Mouse (Mus musculus): ENCODE results near the gene Kif9. TPM values are rescaled to one million over a fixed set of nuclear protein-coding genes. Genes with fewer than 3 reads are reported as not detected.

Gene Kif9
- 1.4 and 1.5 TPM in 2 replicates for polyA plus RNA-seq (2016; fragmentation: Nextera tagmentation; extraction: Ambion mirVana)

DNA sequence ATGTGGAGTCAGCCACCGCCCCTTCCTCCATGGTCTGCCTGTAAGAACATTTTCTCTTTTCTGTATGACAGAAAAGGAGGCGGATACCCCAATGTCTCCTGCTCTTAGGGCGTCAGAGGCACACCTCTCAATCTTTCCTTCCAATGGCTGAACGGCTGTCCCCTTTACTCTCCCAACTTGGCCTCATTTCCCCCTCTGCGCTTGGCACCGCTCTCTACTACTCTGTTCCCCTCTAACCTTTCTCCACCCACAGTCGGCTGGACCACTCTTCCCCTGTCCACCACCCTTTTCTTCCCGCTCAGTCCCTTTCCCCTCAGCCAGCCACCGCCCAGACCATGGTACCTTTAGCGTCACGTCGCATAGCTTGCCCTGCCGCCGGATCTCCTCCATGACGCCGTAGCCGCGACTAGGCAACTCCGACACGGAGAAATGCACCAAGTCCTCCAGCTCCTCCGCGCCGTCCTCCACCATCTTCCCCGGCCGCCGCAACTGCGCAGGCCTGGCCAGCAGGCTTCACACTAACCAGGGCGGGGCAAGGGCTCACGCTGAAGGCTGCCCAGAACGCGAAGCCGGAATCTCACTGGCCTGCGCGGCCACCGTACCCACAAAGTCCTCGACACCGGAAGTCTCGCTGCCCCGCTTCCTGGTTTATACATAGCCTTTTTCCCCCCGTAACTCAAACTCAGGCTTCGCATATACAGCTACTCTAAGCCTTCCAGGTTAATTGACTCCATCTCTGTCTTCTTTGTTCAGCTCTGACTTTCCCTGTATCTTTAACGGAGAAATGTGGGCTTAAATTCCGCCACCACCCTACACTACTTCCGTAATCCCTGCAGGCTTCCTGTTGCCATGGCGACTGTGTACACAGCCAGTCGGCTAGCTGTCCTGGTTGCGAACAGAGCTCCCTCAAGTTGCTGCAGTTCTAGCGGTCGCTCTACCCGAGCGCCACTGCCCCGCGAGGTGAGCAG is at the start of gene Kif9, which contains the start of gene Klhl18:
TSS of gene Kif9 (plus strand) at position 835 of the 968 bp plus-strand sequence.
TSS of gene Klhl18 (minus strand) at position 571 of the 968 bp plus-strand sequence.
- no peaks in the 10 kb centered on the region for H3K9me3 ChIP-seq
- H3K27me3 ChIP-seq = no peaks in the 10 kb centered on the region; the same call in 1 of the 2 replicates
- peaks cover 10% of the 10 kb centered on the region for H3K4me1 ChIP-seq
- under 1% methylated on average over 53 of the region's 53 CpGs for WGBS
- H3K27ac ChIP-seq = peak within 1 kb of the TSS; percentile 83
- H3K4me3 ChIP-seq = peak within 1 kb of the TSS; percentile 67
- peak within 1 kb of the TSS; percentile 80 for H3K4me2 ChIP-seq (replicated peaks)
- no peaks in the 10 kb centered on the region; the same call in 1 of the 2 replicates for H3K36me3 ChIP-seq
- peak within 1 kb of the TSS; percentile 71 for H3K9ac ChIP-seq
- ATAC-seq (ENCODE audit: insufficient number of reproducible peaks, insufficient read depth, low FRiP score, low TSS enrichment) = peak; percentile 97

DNA sequence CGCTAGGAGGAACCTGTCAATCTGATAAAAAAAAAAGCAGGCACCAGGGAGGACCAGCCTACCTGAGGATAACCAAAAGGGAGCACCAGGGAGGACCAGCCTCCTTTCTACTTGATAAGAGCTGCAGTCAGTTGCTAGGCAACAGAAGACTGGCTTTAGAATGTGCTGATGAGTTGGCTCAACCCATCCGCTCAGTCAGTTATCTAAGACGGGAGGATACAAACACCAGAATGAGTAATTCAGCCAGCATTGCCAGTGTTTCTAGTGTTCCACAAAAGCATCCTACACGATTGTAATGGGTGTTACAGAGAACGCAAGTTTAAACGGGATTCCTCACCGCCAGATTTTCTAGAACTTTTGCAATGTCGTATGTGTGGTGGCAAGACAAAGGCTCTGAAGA is 45.5 kb upstream of the Kif9 start:
- Histone ChIP-seq H3K9ac (no peak overlapping the region), H3K4me2 (replicated peaks) (no peak overlapping the region), H3K27me3 (no peaks in the 10 kb centered on the region), H3K36me3 (peaks cover 53% of the 10 kb centered on the region), H3K4me1 (no peaks in the 10 kb centered on the region), H3K4me3 (no peak overlapping the region), H3K9me3 (no peaks in the 10 kb centered on the region), H3K27ac (no peak overlapping the region)
- WGBS = 88% methylated on average over 8 of the region's 8 CpGs
- ATAC-seq (ENCODE audit: insufficient number of reproducible peaks, insufficient read depth, low FRiP score, low TSS enrichment) = no peak

DNA sequence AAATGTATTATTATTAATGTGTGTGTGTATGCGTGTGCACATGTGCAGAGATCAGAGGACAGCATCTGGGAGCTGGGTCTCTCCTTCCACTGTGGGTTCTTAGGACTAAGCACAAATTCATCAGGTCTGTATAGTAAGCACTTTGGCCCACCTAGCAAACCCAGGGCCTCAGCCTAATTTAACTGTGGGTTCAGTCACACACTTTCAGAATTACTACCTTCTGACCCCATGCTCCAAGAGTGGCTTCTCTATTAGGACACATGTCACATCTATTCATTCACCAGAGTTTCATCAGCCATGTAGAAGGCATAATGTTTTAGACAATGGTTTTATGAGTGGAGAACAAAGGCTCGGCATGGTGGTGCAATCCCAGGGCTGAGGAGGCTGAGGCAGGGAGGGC is 43.7 kb upstream of the Kif9 start:
- 97% methylated on average over 2 of the region's 2 CpGs for WGBS
- Histone ChIP-seq H3K9ac (no peak overlapping the region), H3K36me3 (peaks cover 52% of the 10 kb centered on the region), H3K27me3 (no peaks in the 10 kb centered on the region), H3K9me3 (no peaks in the 10 kb centered on the region), H3K4me2 (replicated peaks) (no peak overlapping the region), H3K4me1 (no peaks in the 10 kb centered on the region), H3K4me3 (no peak overlapping the region), H3K27ac (no peak overlapping the region)
- ATAC-seq (ENCODE audit: insufficient number of reproducible peaks, insufficient read depth, low FRiP score, low TSS enrichment) = no peak

DNA sequence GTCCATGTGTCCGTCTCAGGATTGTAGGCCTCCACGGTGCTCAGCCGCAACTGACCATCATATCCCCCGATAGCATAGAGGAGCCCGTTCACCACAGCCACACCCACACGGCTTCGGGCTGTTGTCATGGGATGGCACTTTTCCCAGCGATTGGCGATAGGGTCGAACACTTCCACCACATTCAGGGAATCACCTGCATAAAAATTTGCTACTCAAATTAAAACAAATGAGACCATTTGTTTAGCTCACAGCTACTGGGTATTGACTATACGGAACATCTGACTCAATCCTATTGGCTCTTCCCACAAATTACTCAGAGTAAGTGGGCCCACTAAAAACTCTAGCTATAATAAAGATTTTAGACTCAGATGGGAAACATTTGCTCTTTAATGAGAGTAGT is 40.7 kb upstream of the Kif9 start:
- H3K9ac ChIP-seq = no peak overlapping the region
- no peaks in the 10 kb centered on the region for H3K27me3 ChIP-seq
- 93% methylated on average over 11 of the region's 11 CpGs for WGBS
- peaks cover 32% of the 10 kb centered on the region for H3K36me3 ChIP-seq
- H3K9me3 ChIP-seq = no peaks in the 10 kb centered on the region
- ATAC-seq (ENCODE audit: insufficient number of reproducible peaks, insufficient read depth, low FRiP score, low TSS enrichment) = no peak
- H3K4me2 ChIP-seq (replicated peaks) = no peak overlapping the region
- H3K4me1 ChIP-seq = no peaks in the 10 kb centered on the region
- no peak overlapping the region for H3K27ac ChIP-seq
- H3K4me3 ChIP-seq = no peak overlapping the region

DNA sequence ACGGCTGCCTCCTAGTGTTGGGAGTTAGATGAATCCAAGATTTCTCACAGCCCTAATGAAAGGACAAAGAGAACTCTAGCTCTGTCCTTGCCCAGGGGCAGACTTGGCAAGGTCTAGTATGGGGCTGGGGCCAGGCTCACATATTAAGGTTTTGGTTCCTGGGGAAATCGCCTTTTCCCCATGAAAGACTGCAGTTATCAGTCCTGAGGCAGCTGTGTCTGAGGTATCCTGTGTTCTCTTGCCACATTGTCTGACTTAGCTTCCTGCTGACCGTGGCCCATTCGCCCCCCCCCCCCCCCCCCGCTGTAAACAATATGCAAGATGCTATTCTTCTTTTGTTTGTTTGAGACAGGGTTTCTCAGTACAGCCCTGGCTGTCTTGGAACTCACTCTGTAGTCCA is 36.7 kb upstream of the Kif9 start:
- Histone ChIP-seq H3K27ac (no peak overlapping the region), H3K9me3 (no peaks in the 10 kb centered on the region), H3K27me3 (no peaks in the 10 kb centered on the region), H3K36me3 (peaks cover 24% of the 10 kb centered on the region), H3K4me3 (no peak overlapping the region), H3K4me1 (no peaks in the 10 kb centered on the region), H3K9ac (no peak overlapping the region), H3K4me2 (replicated peaks) (no peak overlapping the region)
- ATAC-seq (ENCODE audit: insufficient number of reproducible peaks, insufficient read depth, low FRiP score, low TSS enrichment) = no peak
- 54% methylated on average over 4 of the region's 5 CpGs for WGBS

DNA sequence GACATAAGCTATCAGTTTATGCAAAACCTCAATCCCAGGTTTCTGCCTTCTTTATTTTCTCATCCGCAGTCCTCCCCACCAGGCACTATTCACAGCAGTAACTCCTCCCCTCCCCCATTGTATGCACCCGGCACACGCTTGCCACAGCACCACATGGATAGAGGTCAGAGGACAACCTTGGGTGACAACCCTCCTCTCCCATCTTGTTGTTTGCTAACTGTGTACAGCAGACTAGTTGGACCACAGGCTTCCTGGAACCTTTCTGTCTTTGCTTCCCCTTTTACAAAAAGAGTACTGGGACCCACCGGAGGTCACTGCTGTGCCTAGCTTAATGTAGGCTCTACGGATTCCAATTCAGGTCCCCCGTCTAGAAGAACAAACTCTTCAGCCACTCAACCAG is 36.2 kb upstream of the Kif9 start:
- Histone ChIP-seq H3K4me1 (no peaks in the 10 kb centered on the region), H3K9ac (no peak overlapping the region), H3K27ac (no peak overlapping the region), H3K36me3 (peaks cover 19% of the 10 kb centered on the region), H3K4me2 (replicated peaks) (no peak overlapping the region), H3K9me3 (no peaks in the 10 kb centered on the region), H3K4me3 (no peak overlapping the region), H3K27me3 (no peaks in the 10 kb centered on the region)
- ATAC-seq (ENCODE audit: insufficient number of reproducible peaks, insufficient read depth, low FRiP score, low TSS enrichment) = no peak
- 90% methylated on average over 6 of the region's 6 CpGs for WGBS

DNA sequence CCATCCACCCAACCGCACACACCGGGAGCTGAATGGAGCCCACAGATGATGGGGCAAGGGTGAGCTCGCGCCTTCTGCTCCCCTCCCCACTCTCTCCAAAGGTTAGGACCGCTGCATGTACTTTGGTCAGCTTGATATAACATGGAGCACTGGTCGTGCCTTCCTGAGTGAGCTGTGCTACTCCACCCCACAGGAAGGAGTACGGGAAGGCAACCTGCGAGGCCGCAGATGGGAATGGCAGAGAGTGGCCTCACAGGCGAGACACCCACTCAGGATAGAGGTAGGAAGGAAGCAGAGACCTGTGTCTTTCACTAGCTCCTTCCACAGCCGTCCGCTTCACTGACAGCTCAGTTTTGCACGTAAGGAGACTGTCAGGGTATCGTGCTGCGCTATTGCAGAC is 28.4 kb upstream of the Kif9 start:
- Histone ChIP-seq H3K9ac (no peak overlapping the region), H3K27me3 (no peaks in the 10 kb centered on the region), H3K4me2 (replicated peaks) (no peak overlapping the region), H3K27ac (no peak overlapping the region), H3K4me1 (peaks cover 4% of the 10 kb centered on the region), H3K9me3 (no peaks in the 10 kb centered on the region), H3K4me3 (no peak overlapping the region), H3K36me3 (peaks cover 12% of the 10 kb centered on the region; the same call in 1 of the 2 replicates)
- 82% methylated on average over 15 of the region's 15 CpGs for WGBS
- ATAC-seq (ENCODE audit: insufficient number of reproducible peaks, insufficient read depth, low FRiP score, low TSS enrichment) = peak; percentile 59; the same call in 1 of the 2 replicates

DNA sequence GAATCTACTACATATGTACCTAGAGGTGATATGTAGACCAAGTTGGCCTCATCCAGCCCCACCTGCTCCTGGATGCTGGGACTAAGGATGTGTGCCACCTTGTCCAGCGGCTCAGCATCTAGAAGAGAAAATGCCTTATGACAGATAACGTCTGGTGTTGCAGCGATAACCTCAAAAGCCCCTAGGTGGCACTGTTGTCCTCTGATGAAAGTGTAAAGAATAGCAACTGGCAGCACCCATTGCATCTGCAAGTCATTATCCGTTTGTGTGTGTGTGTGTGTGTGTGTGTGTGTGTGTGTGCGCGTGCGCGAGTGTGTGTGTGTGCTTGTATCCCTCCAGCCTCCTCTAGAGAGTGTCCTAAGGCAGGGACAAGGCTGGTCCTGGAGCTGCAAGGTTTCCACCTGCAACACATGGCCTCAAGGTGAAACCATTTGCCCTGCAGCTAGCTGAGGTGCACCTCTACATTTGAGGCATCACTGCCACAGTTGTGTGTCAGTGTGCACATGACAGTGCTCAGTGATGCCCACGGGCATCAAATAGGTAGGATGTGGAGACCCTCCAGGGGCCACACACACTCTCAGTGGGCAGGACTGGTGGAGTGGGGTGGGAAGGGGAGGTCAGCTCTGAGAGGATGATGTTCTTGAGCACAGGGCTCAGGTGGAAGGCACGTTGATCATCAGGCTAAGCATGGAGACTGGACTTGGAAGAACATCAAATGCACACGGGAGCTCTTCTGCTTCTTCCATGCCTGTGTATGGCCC is 27.7 kb upstream of the Kif9 start:
- Histone ChIP-seq H3K4me3 (no peak overlapping the region), H3K4me2 (replicated peaks) (no peak overlapping the region; the same call in 1 of the 2 replicates), H3K27ac (0 out of 2 replicates have a peak overlapping the region, but pooled peaks have one; percentile 7), H3K9ac (no peak overlapping the region), H3K36me3 (peaks cover 12% of the 10 kb centered on the region; the same call in 1 of the 2 replicates), H3K9me3 (no peaks in the 10 kb centered on the region), H3K27me3 (no peaks in the 10 kb centered on the region), H3K4me1 (peaks cover 4% of the 10 kb centered on the region)
- peak; percentile 82 for ATAC-seq (ENCODE audit: insufficient number of reproducible peaks, insufficient read depth, low FRiP score, low TSS enrichment)
- 22% methylated on average over 11 of the region's 11 CpGs for WGBS

DNA sequence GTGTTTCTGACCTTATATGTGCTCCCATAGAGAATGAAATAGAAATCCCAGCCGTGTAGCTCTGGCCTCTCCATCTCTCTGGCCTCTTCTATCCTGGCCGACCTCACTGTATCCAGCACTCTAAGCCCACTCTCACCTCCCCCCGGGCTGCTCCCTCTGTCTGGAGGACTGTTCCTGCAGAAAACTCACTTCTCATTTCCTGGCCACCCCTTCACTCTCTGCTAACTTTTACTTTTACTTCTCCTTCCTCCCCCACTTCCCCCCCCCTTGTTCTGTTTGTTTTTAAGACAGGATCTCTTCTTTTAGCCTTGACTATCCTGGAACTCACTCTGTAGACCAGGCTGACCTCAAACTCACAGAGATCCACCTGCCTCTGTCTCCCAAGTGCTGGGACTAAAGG is 24.2 kb upstream of the Kif9 start:
- Histone ChIP-seq H3K9me3 (no peaks in the 10 kb centered on the region), H3K4me3 (no peak overlapping the region), H3K36me3 (peaks cover 9% of the 10 kb centered on the region; the same call in 1 of the 2 replicates), H3K9ac (no peak overlapping the region), H3K4me1 (peaks cover 4% of the 10 kb centered on the region), H3K27ac (no peak overlapping the region), H3K27me3 (no peaks in the 10 kb centered on the region), H3K4me2 (replicated peaks) (no peak overlapping the region)
- 74% methylated on average over 3 of the region's 3 CpGs for WGBS
- no peak for ATAC-seq (ENCODE audit: insufficient number of reproducible peaks, insufficient read depth, low FRiP score, low TSS enrichment)

DNA sequence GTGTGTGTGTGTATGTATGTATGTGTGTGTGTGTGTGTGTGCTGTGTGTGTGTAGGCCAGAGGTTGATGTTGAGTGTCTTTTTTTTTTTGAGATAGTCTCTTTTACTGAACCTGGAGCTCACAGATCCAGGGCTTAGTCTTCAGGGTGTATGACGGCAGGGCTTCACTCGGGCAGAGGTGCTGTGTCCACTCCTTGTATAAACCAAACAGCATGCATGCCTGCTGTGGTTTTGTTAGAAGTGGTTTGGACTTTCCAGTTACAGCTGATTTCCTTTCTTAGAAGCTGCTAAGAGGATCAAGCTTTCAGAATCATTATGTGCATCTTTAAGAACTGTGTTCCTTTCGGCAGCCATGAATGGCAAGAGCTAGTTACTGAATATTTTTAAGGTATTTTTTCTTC is 18.8 kb upstream of the Kif9 start:
- H3K9ac ChIP-seq = no peak overlapping the region
- no peak overlapping the region for H3K27ac ChIP-seq
- 93% methylated on average over 3 of the region's 3 CpGs for WGBS
- no peak overlapping the region for H3K4me2 ChIP-seq (replicated peaks)
- no peaks in the 10 kb centered on the region for H3K36me3 ChIP-seq
- H3K9me3 ChIP-seq = no peaks in the 10 kb centered on the region
- no peak for ATAC-seq (ENCODE audit: insufficient number of reproducible peaks, insufficient read depth, low FRiP score, low TSS enrichment)
- H3K4me3 ChIP-seq = no peak overlapping the region
- H3K4me1 ChIP-seq = no peaks in the 10 kb centered on the region
- H3K27me3 ChIP-seq = no peaks in the 10 kb centered on the region

DNA sequence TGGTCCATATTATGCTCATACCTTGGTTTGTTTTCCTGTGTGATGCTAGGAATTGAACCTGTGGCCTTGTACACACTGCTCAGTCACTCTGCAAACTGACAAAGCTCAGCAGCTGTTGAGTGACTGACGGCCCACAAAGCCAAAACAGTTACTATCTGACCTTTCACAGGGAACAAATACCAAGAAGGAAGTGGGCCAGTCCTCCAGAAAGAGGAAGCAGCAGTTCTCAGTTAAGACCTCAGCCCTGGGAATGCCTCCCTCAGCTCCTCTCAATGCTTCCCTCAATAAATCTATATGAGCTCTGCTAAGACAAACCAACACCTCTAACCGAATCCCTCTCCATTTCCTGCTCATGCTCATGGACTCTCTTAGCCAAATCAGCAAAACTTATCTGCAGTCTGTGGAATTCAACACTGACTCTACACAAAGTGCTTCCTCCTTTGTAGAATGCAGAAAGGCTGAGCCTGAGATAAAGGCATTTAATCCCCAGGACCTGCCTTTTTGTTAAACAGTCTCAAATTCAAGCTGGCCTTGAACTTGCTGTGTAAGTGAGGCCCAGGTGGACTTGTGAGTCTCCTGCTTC is 17.5 kb upstream of the Kif9 start:
- no peaks in the 10 kb centered on the region for H3K9me3 ChIP-seq
- 78% methylated on average over 2 of the region's 2 CpGs for WGBS
- no peaks in the 10 kb centered on the region for H3K27me3 ChIP-seq

More for the DNA sequence above, 17.5 kb upstream of the Kif9 start:
- H3K4me3 ChIP-seq = no peak overlapping the region
- H3K4me1 ChIP-seq = no peaks in the 10 kb centered on the region
- H3K36me3 ChIP-seq = no peaks in the 10 kb centered on the region
- H3K4me2 ChIP-seq (replicated peaks) = no peak overlapping the region
- no peak overlapping the region; the same call in 1 of the 2 replicates for H3K27ac ChIP-seq
- no peak for ATAC-seq (ENCODE audit: insufficient number of reproducible peaks, insufficient read depth, low FRiP score, low TSS enrichment)
- no peak overlapping the region for H3K9ac ChIP-seq
